Comparison of ENCODE assay signal across 11 mouse cellular contexts in the genomic region with DNA sequence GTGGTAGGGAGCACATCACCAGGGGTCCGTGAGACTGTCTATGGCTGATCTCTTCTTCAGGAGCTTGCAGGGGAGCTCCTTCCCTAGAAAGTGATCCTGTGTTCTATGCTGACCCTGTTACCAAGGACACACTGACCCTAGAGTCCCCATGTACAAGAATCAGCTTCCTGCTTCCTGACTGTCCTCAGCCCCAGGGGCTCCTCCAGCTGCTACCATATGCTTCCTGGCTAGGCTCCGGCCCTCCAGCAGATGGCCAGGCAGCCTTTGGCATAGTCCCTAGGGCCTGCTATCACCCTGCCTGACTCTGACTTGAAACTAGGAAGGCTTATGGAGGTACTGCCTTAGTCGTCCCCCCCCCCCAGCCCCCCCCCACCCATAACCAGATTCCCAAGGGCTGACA. TPM values are rescaled to one million over a fixed set of nuclear protein-coding genes. Genes with fewer than 3 reads are reported as not detected.
DNase-seq lines count a peak whose midpoint lies in the region; ATAC-seq and TF ChIP-seq lines count a peak whose summit lies in the region.
"Had no signal": no experiment of that assay in that cellular context is flagged by ENCODE, and none has a peak within 500 bp of the region (broad histone marks: within the 10 kb centered on the region; RNA-seq: fewer than 3 reads in every experiment).

No protein-coding gene starts in this region.

- H3K9ac ChIP-seq in heart, embryonic 12.5 days = no peak overlapping the region
- no peak overlapping the region for H3K9ac ChIP-seq in kidney, embryonic 15.5 days
- no peak overlapping the region for H3K9ac ChIP-seq in stomach, embryonic 16.5 days (ENCODE audit: low read length)
- H3K9ac ChIP-seq: embryonic facial prominence, embryonic 15.5 days had no signal

- H3K27ac ChIP-seq in heart, embryonic 12.5 days (ENCODE audit: poor library complexity, severe bottlenecking) = no peak overlapping the region
- 0 out of 2 replicates have a peak overlapping the region, but pooled peaks have one; percentile 14 for H3K27ac ChIP-seq in kidney, embryonic 15.5 days
- peak overlapping the region; percentile 36; the same call in 1 of the 2 replicates for H3K27ac ChIP-seq in stomach, embryonic 16.5 days (ENCODE audit: low read length)
- H3K27ac ChIP-seq: embryonic facial prominence, embryonic 15.5 days had no signal

- no peaks in the 10 kb centered on the region for H3K27me3 ChIP-seq in heart, embryonic 12.5 days (replicated peaks)
- H3K27me3 ChIP-seq in kidney, embryonic 15.5 days = no peaks in the 10 kb centered on the region
- no peaks in the 10 kb centered on the region for H3K27me3 ChIP-seq in stomach, embryonic 16.5 days (ENCODE audit: control insufficient read depth, insufficient read depth, low read length)
- H3K27me3 ChIP-seq: embryonic facial prominence, embryonic 15.5 days had no signal

- no peak for TF ChIP-seq POLR2A in lung, adult 2 months (IDR thresholded peaks at IDR 0.05; ENCODE audit: borderline replicate concordance, extremely low read depth, low read depth, low read length)

- 40% methylated on average over 3 of the region's 3 CpGs for WGBS in lung, adult 2 months
- 42% methylated on average over 3 of the region's 3 CpGs for WGBS in heart, embryonic 12.5 days
- WGBS in kidney, embryonic 15.5 days = 36% methylated on average over 3 of the region's 3 CpGs
- WGBS in stomach, embryonic 16.5 days = 32% methylated on average over 3 of the region's 3 CpGs

- H3K4me1 ChIP-seq in lung, adult 2 months (ENCODE audit: control insufficient read depth, insufficient read depth, low read length) = peaks cover 9% of the 10 kb centered on the region
- peaks cover 44% of the 10 kb centered on the region for H3K4me1 ChIP-seq in heart, embryonic 12.5 days (replicated peaks)
- peaks cover 15% of the 10 kb centered on the region; the same call in 1 of the 2 replicates for H3K4me1 ChIP-seq in kidney, embryonic 15.5 days
- H3K4me1 ChIP-seq in stomach, embryonic 16.5 days (ENCODE audit: control insufficient read depth, insufficient read depth, low read length) = no peaks in the 10 kb centered on the region
- H3K4me1 ChIP-seq: embryonic facial prominence, embryonic 15.5 days had no signal

- no peak overlapping the region for H3K4me2 ChIP-seq in heart, embryonic 12.5 days
- no peak overlapping the region for H3K4me2 ChIP-seq in kidney, embryonic 15.5 days
- no peak overlapping the region for H3K4me2 ChIP-seq in stomach, embryonic 16.5 days (ENCODE audit: low read depth, low read length)
- H3K4me2 ChIP-seq: embryonic facial prominence, embryonic 15.5 days had no signal

- ATAC-seq in heart, embryonic 12.5 days (ENCODE audit: insufficient number of reproducible peaks, low FRiP score) = 0 out of 2 replicates have a peak, but pooled peaks have one; percentile 35
- 0 out of 2 replicates have a peak, but pooled peaks have one; percentile 15 for ATAC-seq in kidney, embryonic 15.5 days (replicated peaks; ENCODE audit: low FRiP score)
- peak; percentile 78 for ATAC-seq in stomach, embryonic 16.5 days (ENCODE audit: insufficient read depth, low FRiP score)
- ATAC-seq: Patski had no signal

- H3K9me3 ChIP-seq in heart, embryonic 12.5 days (replicated peaks) = no peaks in the 10 kb centered on the region
- H3K9me3 ChIP-seq in kidney, embryonic 15.5 days (replicated peaks) = no peaks in the 10 kb centered on the region
- no peaks in the 10 kb centered on the region for H3K9me3 ChIP-seq in stomach, embryonic 16.5 days (replicated peaks; ENCODE audit: control insufficient read depth, low read length)
- H3K9me3 ChIP-seq: embryonic facial prominence, embryonic 15.5 days had no signal

- H3K4me3 ChIP-seq in lung, adult 2 months (replicated peaks; ENCODE audit: extremely low read depth, low read depth, low read length) = no peak overlapping the region
- H3K4me3 ChIP-seq in heart, embryonic 12.5 days = no peak overlapping the region
- H3K4me3 ChIP-seq in kidney, embryonic 15.5 days (replicated peaks) = no peak overlapping the region
- no peak overlapping the region for H3K4me3 ChIP-seq in stomach, embryonic 16.5 days (replicated peaks; ENCODE audit: low read length)
- H3K4me3 ChIP-seq: embryonic facial prominence, embryonic 15.5 days; myocyte had no signal

- no peak for TF ChIP-seq CTCF in lung, adult 2 months (IDR thresholded peaks at IDR 0.05; ENCODE audit: insufficient read depth, low read length)

- peak; percentile 12 to 48 for DNase-seq in lung, adult 18-20 months
- DNase-seq in lung, adult 2 months = no peak
- no peak for DNase-seq in B cell, adult 2 months
- DNase-seq in layer of hippocampus, adult 18-20 months (ENCODE audit: low spot score in 2 of 2) = no peak

- peaks cover 36% of the 10 kb centered on the region for H3K36me3 ChIP-seq in heart, embryonic 12.5 days
- no peaks in the 10 kb centered on the region for H3K36me3 ChIP-seq in kidney, embryonic 15.5 days
- H3K36me3 ChIP-seq in stomach, embryonic 16.5 days (ENCODE audit: control insufficient read depth, insufficient read depth, low read length) = no peaks in the 10 kb centered on the region
- H3K36me3 ChIP-seq: embryonic facial prominence, embryonic 15.5 days had no signal

RNA-seq across cellular contexts. Expression of gene Kcnj5, which starts 24.0 kb away (rescaled TPM):
- polyA plus RNA-seq in lung, adult 2 months (2012; rRNA removed) = 0.96 and 1.7 TPM in 2 replicates
- 24.8 and 29.4 TPM in 2 replicates for polyA plus RNA-seq in heart, embryonic 12.5 days (2016; fragmentation: Nextera tagmentation; extraction: Ambion mirVana)
- polyA plus RNA-seq in kidney, embryonic 15.5 days (2015; fragmentation: Nextera tagmentation; extraction: Ambion mirVana) = 1.7 and 1.8 TPM in 2 replicates
- 0.05 and 0.16 TPM in 2 replicates for polyA plus RNA-seq in stomach, embryonic 16.5 days (2015; fragmentation: Nextera tagmentation; extraction: Ambion mirVana)
- under 1 TPM; 0.23 to 0.25 TPM for total RNA-seq in layer of hippocampus, adult 18-20 months (2021)
- polyA plus RNA-seq: myocyte, Patski had no signal

RNA-seq across cellular contexts. Expression of gene Kcnj1, which starts 52.1 kb away (rescaled TPM):
- not detected in 2 replicates for polyA plus RNA-seq in lung, adult 2 months (2012; rRNA removed)
- not detected in 2 replicates for polyA plus RNA-seq in heart, embryonic 12.5 days (2016; fragmentation: Nextera tagmentation; extraction: Ambion mirVana)
- 9.0 and 9.8 TPM in 2 replicates for polyA plus RNA-seq in kidney, embryonic 15.5 days (2015; fragmentation: Nextera tagmentation; extraction: Ambion mirVana)
- not detected in 2 replicates for polyA plus RNA-seq in stomach, embryonic 16.5 days (2015; fragmentation: Nextera tagmentation; extraction: Ambion mirVana)
- not detected for total RNA-seq in layer of hippocampus, adult 18-20 months (2021)
- total RNA-seq: left cerebral cortex, adult 8-10 months had no signal
- polyA plus RNA-seq: myocyte had no signal

Comparison
In these comparisons a context has a peak if more than half of its experiments do, and no peak if none do; other contexts are left out.
1. DNase-seq: peak in lung, adult 18-20 months (2 of 2); none in lung, adult 2 months (single experiment), B cell, adult 2 months (0 of 2) and layer of hippocampus, adult 18-20 months (0 of 2).
2. ATAC-seq: peak in every context shown above with its lines; median percentile 78 in stomach, embryonic 16.5 days; 35 in heart, embryonic 12.5 days; 15 in kidney, embryonic 15.5 days.